Mouse (Mus musculus) heart, adult 2 months (tissue): ENCODE results near the gene Gm49342. TPM values are rescaled to one million over a fixed set of nuclear protein-coding genes. Genes with fewer than 3 reads are reported as not detected.
"Not testable (repeated sequence)": the region's sequence is repeated elsewhere in the genome, so short reads cannot be mapped to it uniquely, and the experiment has no call there.

ENCODE experiments used
- DNase-seq, 2 experiments: peaks; one replicate each; pipeline ENCODE4 v3.0.0; 2021
- H3K27ac ChIP-seq: fragments of 200-600 bp; 2 replicates; pipeline ENCODE4 v1.8.1; 2022
- H3K27me3 ChIP-seq: fragments of 200-500 bp; 2 replicates; pipeline ENCODE4 v1.6.1; 2012; ENCODE audit warnings: mild to moderate bottlenecking, low read length, inconsistent platforms, mixed read lengths; ENCODE audit not compliant: control insufficient read depth, insufficient read depth
- H3K36me3 ChIP-seq: fragments of 200-500 bp; 2 replicates; pipeline ENCODE4 v1.6.1; 2012; ENCODE audit warnings: low read length, inconsistent platforms; ENCODE audit not compliant: control insufficient read depth, insufficient read depth
- H3K4me1 ChIP-seq: fragments of 200-500 bp; 2 replicates; pipeline ENCODE4 v1.6.1; 2011; ENCODE audit warnings: low read length; ENCODE audit not compliant: control insufficient read depth, insufficient read depth
- H3K4me3 ChIP-seq: fragments of 200-600 bp; 2 replicates; pipeline ENCODE4 v1.8.1; 2022
- H3K79me2 ChIP-seq: fragments of 200-500 bp; replicated peaks from 2 replicates; pipeline ENCODE4 v1.6.1; 2012; ENCODE audit warnings: mild to moderate bottlenecking, inconsistent platforms, low read length, moderate library complexity, mixed read lengths; ENCODE audit not compliant: control insufficient read depth, insufficient read depth
- H3K9ac ChIP-seq: fragments of 200-500 bp; 2 replicates; pipeline ENCODE4 v1.6.1; 2012; ENCODE audit warnings: low read depth, mild to moderate bottlenecking, control low read depth, inconsistent platforms, low read length, mixed read lengths
- CTCF ChIP-seq: fragments of 200-600 bp; IDR thresholded peaks from 2 replicates; pipeline ENCODE4 v1.8.1; 2022; ENCODE audit warnings: antibody characterized with exemption, mild to moderate bottlenecking, moderate library complexity
- EP300 ChIP-seq: fragments of 200-500 bp; IDR thresholded peaks from 2 replicates; pipeline ENCODE4 v1.6.1; 2011; ENCODE audit warnings: low read depth, low read length, control low read depth; ENCODE audit not compliant: insufficient read depth
- POLR2A ChIP-seq: fragments of 200-500 bp; IDR thresholded peaks from 2 replicates; pipeline ENCODE4 v1.6.1; 2011; ENCODE audit warnings: mild to moderate bottlenecking, low read depth, low read length, control low read depth; ENCODE audit not compliant: insufficient read depth
- WGBS: fragments of 180-500 bp; shearing (Covaris S2); methylation state at CpG from one replicate; pipeline ENCODE4 v1.1.7; 2018; 5-methylcytosine and 5-hydroxymethylcytosine counted together
- intact Hi-C: fragments of 180-260 bp; cut with DNase I; formaldehyde crosslinking; loops from one replicate; pipeline ENCODE4 v1.15.1; 2025
- long read RNA-seq: library from polyadenylated mRNA; stranded (forward); transcript quantifications from one replicate; pipeline ENCODE4 v2.0.0, GENCODE M21; 2021
- polyA plus RNA-seq: library from polyadenylated mRNA; depleted of rRNA; stranded (reverse); fragments of >200 nt; gene quantifications from 2 replicates; pipeline ENCODE4 v1.2.3, GENCODE M21; 2012; rRNA removed
- total RNA-seq, 2 experiments: library from RNA; stranded (reverse); gene quantifications; 2 replicates each; pipeline ENCODE4 v1.2.3; 2021

The Gm49342 gene
- total RNA-seq (10 to 100 TPM; 11.3 to 12.1 TPM), polyA plus RNA-seq (13.4 and 23.4 TPM in 2 replicates)
- long read RNA-seq, result 0 reads

GRCm38 (mm10) chr14:50943932-50944667, at the start of gene Gm49342:
Gene Gm49342 (plus strand): TSS chr14:50944517.
- intact Hi-C loops, result loop anchor here (1.0 to 2.0 kb wide), 2 partner anchors 13 to 119 kb away; partner anchors contain the start of genes Pip4p1 and Pnp
- Histone ChIP-seq H3K9ac (peak within 1 kb of the TSS; percentile 71), H3K36me3 (no peaks in the 10 kb centered on the region), H3K4me3 (peak within 1 kb of the TSS; percentile 56), H3K79me2 (no peaks in the 10 kb centered on the region; the same call in 1 of the 2 replicates), H3K4me1 (peaks cover 5% of the 10 kb centered on the region), H3K27me3 (no peaks in the 10 kb centered on the region), H3K27ac (peak within 1 kb of the TSS; percentile 88)
- TF ChIP-seq EP300, result peak; percentile 84; the same call in 1 of the 2 replicates
- TF ChIP-seq POLR2A, result peak; percentile 97
- TF ChIP-seq CTCF, result no peak
- DNase-seq, result peak; percentile 97
- WGBS, result 8% methylated on average over 31 of the region's 31 CpGs

DNA sequence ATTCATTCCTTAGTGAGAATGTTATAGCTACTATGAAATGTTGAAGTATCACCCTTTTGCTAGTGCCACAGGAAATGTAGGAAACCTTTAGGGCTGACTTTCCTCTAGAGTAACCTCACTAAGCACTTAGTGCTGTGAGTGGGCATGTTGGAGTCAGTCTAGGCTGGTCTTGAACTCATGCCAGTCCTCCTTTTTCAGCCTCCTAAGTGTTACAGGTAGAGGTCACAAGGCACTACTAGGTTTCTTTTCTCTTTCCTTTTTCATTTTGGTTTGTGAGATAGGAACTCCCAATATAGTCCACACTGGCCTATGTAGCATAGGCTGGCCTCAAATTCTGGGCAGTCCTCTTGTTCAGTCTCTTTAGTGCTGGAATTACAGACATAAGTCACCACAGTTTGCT, 48.9 kb upstream of the Gm49342 start:
- Histone ChIP-seq H3K4me1 (peaks cover 4% of the 10 kb centered on the region), H3K9ac (no peak overlapping the region), H3K4me3 (peak overlapping the region; percentile 32), H3K79me2 (no peaks in the 10 kb centered on the region), H3K27me3 (no peaks in the 10 kb centered on the region), H3K36me3 (no peaks in the 10 kb centered on the region), H3K27ac (peak overlapping the region; percentile 91)
- intact Hi-C loops, result no loop called here
- DNase-seq, result no peak
- TF ChIP-seq POLR2A, result no peak
- TF ChIP-seq CTCF, result no peak
- TF ChIP-seq EP300, result no peak

GRCm38 (mm10) chr14:50895985-50896746, 48.2 kb upstream of the Gm49342 start:
- H3K4me3 ChIP-seq, result peak overlapping the region; percentile 32
- H3K27ac ChIP-seq, result peak overlapping the region; percentile 91
- peak; percentile 77 to 83 for DNase-seq
- H3K9ac ChIP-seq, result peak overlapping the region; percentile 41
- intact Hi-C loops, result no loop called here
- TF ChIP-seq CTCF, result no peak
- TF ChIP-seq EP300, result no peak
- TF ChIP-seq POLR2A, result peak; percentile 36; the same call in 1 of the 2 replicates
- no peaks in the 10 kb centered on the region for H3K36me3 ChIP-seq
- no peaks in the 10 kb centered on the region for H3K27me3 ChIP-seq
- 14% methylated on average over 19 of the region's 19 CpGs for WGBS
- peaks cover 4% of the 10 kb centered on the region for H3K4me1 ChIP-seq
- no peaks in the 10 kb centered on the region for H3K79me2 ChIP-seq

- Histone ChIP-seq H3K4me3 (peak overlapping the region; percentile 32), H3K27ac (peak overlapping the region; percentile 91), H3K9ac (peak overlapping the region; percentile 41), H3K27me3 (no peaks in the 10 kb centered on the region), H3K36me3 (no peaks in the 10 kb centered on the region), H3K79me2 (no peaks in the 10 kb centered on the region), H3K4me1 (peaks cover 4% of the 10 kb centered on the region)
- TF ChIP-seq CTCF, result no peak
- no peak for TF ChIP-seq POLR2A
- TF ChIP-seq EP300, result no peak
- no peak for DNase-seq
- intact Hi-C loops, result no loop called here
- 24% methylated on average over 23 of the region's 23 CpGs for WGBS
These were observed 47.5 kb upstream of the Gm49342 start for GRCm38 (mm10) chr14:50896747-50897373.

DNA sequence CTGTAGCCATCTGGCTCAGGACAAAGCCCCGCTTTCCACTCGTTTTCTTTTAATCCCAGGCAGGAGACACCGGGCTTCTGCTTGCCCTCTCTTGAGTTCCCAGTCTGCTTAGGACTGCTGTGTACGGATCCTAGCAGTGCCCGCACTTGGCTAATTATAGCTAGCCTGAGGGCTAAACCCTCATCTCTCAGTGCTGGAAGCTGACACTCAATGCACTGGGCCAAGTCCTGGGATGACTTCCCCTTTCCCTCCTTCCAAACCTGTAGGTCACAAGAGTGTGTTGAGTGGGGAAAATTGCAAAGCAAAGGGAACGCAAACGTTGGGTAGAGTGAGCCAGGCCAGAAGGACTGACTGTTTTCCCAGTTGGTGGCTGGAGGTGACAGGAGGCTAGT, 46.9 kb upstream of the Gm49342 start, which contains the start of gene Klhl33:
Gene Klhl33 (minus strand): TSS at position 134 of the 392 bp plus-strand sequence.
- Histone ChIP-seq H3K9ac (peak within 1 kb of the TSS; percentile 41), H3K27me3 (no peaks in the 10 kb centered on the region), H3K4me3 (peak within 1 kb of the TSS; percentile 32), H3K27ac (peak within 1 kb of the TSS; percentile 91), H3K4me1 (peaks cover 4% of the 10 kb centered on the region), H3K36me3 (no peaks in the 10 kb centered on the region), H3K79me2 (no peaks in the 10 kb centered on the region)
- WGBS, result 33% methylated on average over 7 of the region's 7 CpGs
- peak; percentile 52 to 57 for DNase-seq
- TF ChIP-seq POLR2A, result peak; percentile 62; the same call in 1 of the 2 replicates
- peak; percentile 54; the same call in 1 of the 2 replicates for TF ChIP-seq EP300
- TF ChIP-seq CTCF, result no peak
- intact Hi-C loops, result no loop called here

DNA sequence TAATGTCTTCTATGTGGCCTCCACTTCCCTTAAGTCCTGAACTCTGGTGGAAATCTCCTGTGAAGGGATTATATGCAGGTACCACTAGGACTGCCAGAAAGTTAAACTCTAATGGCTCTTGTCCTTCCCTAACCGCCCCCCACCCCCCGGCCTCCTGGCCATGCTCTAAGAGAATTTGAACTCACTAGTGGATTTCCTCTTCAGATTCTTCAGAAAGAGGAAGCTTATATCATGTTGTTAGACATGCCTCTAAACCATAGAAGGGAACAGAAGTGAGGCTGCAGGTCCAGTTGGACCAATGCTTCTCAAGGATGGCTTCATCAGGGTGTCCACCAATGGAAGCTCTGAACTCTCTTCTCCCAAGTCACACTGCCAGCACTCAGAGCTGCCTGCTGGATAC, 46.3 kb upstream of the Gm49342 start:
- H3K36me3 ChIP-seq, intact Hi-C loops, H3K9ac ChIP-seq, H3K4me3 ChIP-seq, H3K79me2 ChIP-seq, H3K4me1 ChIP-seq, H3K27me3 ChIP-seq, DNase-seq: not testable (repeated sequence)
- peak overlapping the region; percentile 91; the same call in 1 of the 2 replicates for H3K27ac ChIP-seq
- WGBS, result 87% methylated on average over 2 of the region's 2 CpGs
